Mouse (Mus musculus) B cell, adult 67 days (primary cell): ENCODE results near the gene H2-Ke6. TPM values are rescaled to one million over a fixed set of nuclear protein-coding genes. Genes with fewer than 3 reads are reported as not detected.

ENCODE experiments used
- total RNA-seq, 2 experiments: library from RNA; stranded (reverse); gene quantifications; 4 replicates each; pipeline ENCODE4 v1.2.4; 2023

H2-Ke6 gene
- total RNA-seq: 100 to 1,000 TPM; 145 to 161 TPM

DNA sequence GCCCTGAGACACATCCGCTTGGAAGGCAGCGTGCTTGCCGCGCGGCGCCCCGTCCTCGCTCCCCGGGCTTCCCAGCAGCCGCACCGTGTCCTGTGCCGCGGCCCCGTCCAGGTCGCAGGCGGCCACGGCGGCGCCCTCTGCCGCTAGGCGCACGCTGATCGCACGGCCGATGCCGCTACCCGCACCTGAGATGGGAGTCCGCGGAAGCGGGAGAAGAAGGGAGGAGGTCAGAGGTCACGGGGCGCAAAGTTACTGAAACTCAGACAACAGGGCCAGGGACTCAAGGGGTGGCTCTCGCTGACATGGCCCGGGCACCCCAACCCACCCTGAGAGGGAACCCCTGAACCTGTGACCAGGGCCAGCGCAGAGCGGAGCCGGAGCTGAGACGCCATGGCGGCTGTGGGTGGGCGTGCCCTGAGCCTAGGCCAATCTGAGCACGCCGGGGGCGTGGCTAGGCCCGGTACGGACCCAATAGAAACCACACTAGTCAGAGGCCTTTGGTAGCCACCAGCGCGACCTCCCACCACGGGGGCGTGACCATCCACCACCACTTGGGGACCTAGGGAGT is at the start of gene H2-Ke6:
Gene H2-Ke6, minus strand, starts transcription at position 405 of the 568 bp plus-strand sequence.

DNA sequence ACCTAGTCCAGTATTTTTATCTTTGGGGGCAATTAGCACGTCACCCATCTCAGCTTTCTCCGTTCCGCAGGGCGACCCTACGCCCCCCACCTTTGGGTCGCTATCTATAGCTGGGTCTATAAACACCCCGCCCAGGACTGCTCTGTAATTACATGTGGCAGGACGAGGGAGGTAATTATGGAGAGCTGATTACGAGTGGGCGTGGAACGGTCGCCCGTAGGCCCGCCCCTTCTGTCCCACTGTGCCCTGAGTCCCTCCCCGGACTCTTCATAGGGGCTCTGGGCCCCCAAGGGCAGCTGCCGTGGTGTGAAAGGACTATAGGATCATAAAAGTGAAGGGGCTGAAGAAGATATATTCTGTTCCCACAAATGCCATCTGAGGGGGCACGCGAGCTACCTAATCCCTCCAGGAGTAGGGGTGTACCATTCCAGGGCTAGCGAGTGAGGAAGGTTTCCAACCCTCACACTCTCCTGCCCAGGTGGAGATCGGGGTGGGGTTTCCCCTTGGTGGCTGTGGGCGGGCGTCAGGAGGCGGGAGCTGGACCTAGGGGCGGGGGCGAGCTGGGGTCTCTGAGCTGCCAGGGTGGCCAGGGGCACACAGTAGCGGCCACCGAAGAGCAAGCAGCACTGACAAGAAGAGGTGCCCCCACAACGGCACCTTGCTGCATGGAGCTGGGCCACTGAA is 11.2 kb upstream of the H2-Ke6 start, which contains the start of gene Col11a2:
Gene Col11a2, plus strand, starts transcription at position 560 of the 684 bp plus-strand sequence.

DNA sequence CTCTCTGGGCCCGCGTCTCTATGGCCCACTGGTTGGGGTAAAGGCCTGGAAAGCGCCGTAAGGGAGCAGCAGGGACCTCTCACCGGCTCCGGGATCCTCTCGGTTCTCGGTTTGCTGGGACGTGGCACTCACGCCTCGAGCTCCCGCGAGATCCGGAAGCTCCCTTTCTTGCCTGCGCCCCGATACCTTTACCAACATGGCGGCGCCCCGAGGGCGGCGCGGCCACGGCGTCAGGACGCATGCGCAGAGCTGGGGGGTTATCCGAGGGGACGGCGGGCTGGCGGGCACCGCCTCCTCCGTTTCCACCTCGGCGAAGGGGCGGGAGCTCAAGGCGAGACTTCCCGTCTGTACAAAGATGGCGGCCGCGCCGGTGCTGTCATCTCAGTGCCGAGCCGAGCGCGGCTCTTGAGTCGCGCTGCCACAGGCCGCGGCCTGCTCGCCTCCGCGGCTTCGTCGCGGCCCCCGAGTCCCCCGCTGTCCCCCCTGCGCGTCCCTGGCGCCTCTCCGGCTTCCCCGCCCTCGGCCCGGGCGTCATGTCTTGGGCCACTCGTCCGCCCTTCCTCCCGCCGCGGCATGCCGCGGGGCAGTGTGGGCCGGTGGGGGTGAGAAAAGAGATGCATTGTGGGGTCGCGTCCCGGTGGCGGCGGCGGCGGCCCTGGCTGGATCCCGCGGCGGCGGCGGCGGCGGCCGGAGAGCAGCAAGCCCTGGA is 3.8 kb upstream of the H2-Ke6 start, which contains the start of the genes Slc39a7 and Rxrb:
Gene Slc39a7, minus strand, starts transcription at position 218 of the 709 bp plus-strand sequence.
Gene Rxrb, plus strand, starts transcription at position 348 of the 709 bp plus-strand sequence.

DNA sequence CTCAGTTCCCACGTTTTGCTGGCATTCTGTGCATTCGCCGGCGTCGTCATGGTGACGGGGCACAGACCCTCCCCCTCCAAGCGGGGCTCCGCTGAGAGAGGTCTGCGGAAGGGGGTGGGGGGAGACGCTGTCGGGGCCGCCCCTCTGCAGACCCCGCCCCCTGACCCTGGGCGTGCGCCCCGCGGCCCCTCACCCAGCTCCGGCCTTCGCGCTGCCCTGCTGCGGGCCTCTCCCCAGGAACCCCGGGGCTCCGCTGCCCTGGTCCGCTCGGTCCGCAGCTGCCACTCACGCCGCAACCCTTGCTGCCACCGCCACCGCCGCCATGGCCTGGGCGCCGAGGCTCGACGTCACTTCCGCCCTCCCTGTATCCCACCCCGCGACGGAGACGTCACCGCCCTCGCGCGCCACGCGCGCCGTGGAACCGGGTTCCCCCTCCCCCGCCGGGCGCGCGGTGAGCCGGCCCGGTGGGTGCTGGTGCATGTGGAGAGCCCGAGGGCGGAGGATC is 3.5 kb downstream of the H2-Ke6 start, which contains the start of gene Ring1:
Gene Ring1, minus strand, starts transcription at position 364 of the 505 bp plus-strand sequence.

DNA sequence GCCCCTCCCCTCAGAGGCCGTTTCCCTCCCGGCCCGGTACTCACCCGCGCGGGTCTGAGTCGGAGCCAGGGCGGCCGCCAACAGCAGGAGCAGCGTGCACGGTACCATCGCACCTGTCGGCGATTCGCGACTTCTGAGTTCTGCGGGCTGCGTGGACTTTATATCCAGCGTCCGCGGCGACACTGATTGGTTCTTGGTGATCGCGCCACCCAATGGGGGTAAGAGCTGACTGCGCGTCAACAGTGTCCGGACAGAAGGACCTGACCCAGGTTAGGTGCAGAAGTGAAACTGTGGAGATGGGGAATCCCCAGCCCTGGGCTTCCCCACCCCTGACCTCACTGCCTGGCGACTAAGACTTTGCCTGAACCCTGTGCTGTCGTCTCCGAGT is 27.7 kb downstream of the H2-Ke6 start, which contains the start of gene H2-K1:
Gene H2-K1, minus strand, starts transcription at position 198 of the 388 bp plus-strand sequence.

Other genes with a start within 250 kb of the H2-Ke6 start
- gene Angptl4, start 246.2 kb downstream of the H2-Ke6 start, total RNA-seq: under 1 TPM in 1 of 2 experiments, not detected in 1; 0.15 TPM
- 1 to 10 TPM in 1 of 2 experiments, under 1 TPM in 1; 0.74 to 3.9 TPM for gene Kank3, start 217.5 kb downstream of the H2-Ke6 start, total RNA-seq
- gene Rps28, start 203.5 kb downstream of the H2-Ke6 start, total RNA-seq: 1,000 to 10,000 TPM; 3,497 to 3,557 TPM
- 100 to 1,000 TPM; 143 to 152 TPM for gene Ndufa7, start 203.5 kb downstream of the H2-Ke6 start, total RNA-seq
- gene Cd320, start 185.0 kb downstream of the H2-Ke6 start, total RNA-seq: 1 to 10 TPM; 4.5 to 7.4 TPM
- gene Gm7029, start 154.2 kb downstream of the H2-Ke6 start, total RNA-seq: not detected
- gene Kifc1, start 137.4 kb downstream of the H2-Ke6 start, total RNA-seq: 1 to 10 TPM; 3.7 to 4.7 TPM
- under 1 TPM; 0.74 to 0.96 TPM for gene Platr17, start 122.9 kb downstream of the H2-Ke6 start, total RNA-seq
- gene Daxx, start 118.6 kb downstream of the H2-Ke6 start, total RNA-seq: 10 to 100 TPM; 56.7 to 66.7 TPM
- gene Tapbp, start 112.2 kb downstream of the H2-Ke6 start, total RNA-seq: 100 to 1,000 TPM; 452 to 506 TPM
- 10 to 100 TPM; 34.9 to 41.2 TPM for gene Zbtb22, start 112.2 kb downstream of the H2-Ke6 start, total RNA-seq
- 100 to 1,000 TPM; 191 to 196 TPM for gene Rgl2, start 98.5 kb downstream of the H2-Ke6 start, total RNA-seq
- 10 to 100 TPM; 62.1 to 66.8 TPM for gene Pfdn6, start 87.7 kb downstream of the H2-Ke6 start, total RNA-seq
- 10 to 100 TPM; 40.2 to 41.2 TPM for gene Wdr46, start 87.4 kb downstream of the H2-Ke6 start, total RNA-seq
- gene B3galt4, start 76.6 kb downstream of the H2-Ke6 start, total RNA-seq: 1 to 10 TPM; 6.1 to 7.1 TPM
- gene Vps52, start 72.2 kb downstream of the H2-Ke6 start, total RNA-seq: 10 to 100 TPM; 95.0 to 95.1 TPM
- gene Rps18, start 72.1 kb downstream of the H2-Ke6 start, total RNA-seq: 1,000 to 10,000 TPM; 1,402 to 1,461 TPM
- gene H2-K1, start 27.7 kb downstream of the H2-Ke6 start, total RNA-seq: 1,000 to 10,000 TPM; 2,757 to 2,769 TPM
- gene Ring1, start 3.4 kb downstream of the H2-Ke6 start, total RNA-seq: 10 to 100 TPM; 35.8 to 40.6 TPM
- 10 to 100 TPM; 81.1 to 92.0 TPM for gene Slc39a7, start 3.6 kb upstream of the H2-Ke6 start, total RNA-seq
- 100 to 1,000 TPM; 119 to 129 TPM for gene Rxrb, start 3.8 kb upstream of the H2-Ke6 start, total RNA-seq
- 1 to 10 TPM; 9.3 to 9.6 TPM for gene Col11a2, start 11.4 kb upstream of the H2-Ke6 start, total RNA-seq
- gene H2-Oa, start 64.3 kb upstream of the H2-Ke6 start, total RNA-seq: 100 to 1,000 TPM; 208 to 232 TPM
- gene H2-DMa, start 91.5 kb upstream of the H2-Ke6 start, total RNA-seq: 100 to 1,000 TPM; 579 to 585 TPM
- gene Brd2, start 94.6 kb upstream of the H2-Ke6 start, total RNA-seq: 100 to 1,000 TPM; 526 to 537 TPM
- gene H2-DMb2, start 115.2 kb upstream of the H2-Ke6 start, total RNA-seq: 1,000 to 10,000 TPM; 1,421 to 1,463 TPM
- 100 to 1,000 TPM; 605 to 615 TPM for gene H2-DMb1, start 125.0 kb upstream of the H2-Ke6 start, total RNA-seq
- 100 to 1,000 TPM; 143 to 169 TPM for gene Tap1, start 159.5 kb upstream of the H2-Ke6 start, total RNA-seq
- 100 to 1,000 TPM in 1 of 2 experiments, 10 to 100 TPM in 1; 96.9 to 120 TPM for gene Psmb9, start 159.7 kb upstream of the H2-Ke6 start, total RNA-seq
- 100 to 1,000 TPM; 240 to 265 TPM for gene Psmb8, start 169.7 kb upstream of the H2-Ke6 start, total RNA-seq
- 100 to 1,000 TPM; 125 to 140 TPM for gene Tap2, start 175.5 kb upstream of the H2-Ke6 start, total RNA-seq
- 1,000 to 10,000 TPM; 1,014 to 1,076 TPM for gene H2-Ob, start 210.8 kb upstream of the H2-Ke6 start, total RNA-seq
- gene H2-Ab1, start 229.6 kb upstream of the H2-Ke6 start, total RNA-seq: 1,000 to 10,000 TPM; 6,321 to 6,441 TPM